Mouse (Mus musculus) cerebellum, postnatal 25 days (tissue): ENCODE results near the gene Tnfrsf4.

Source experiments
- DNase-seq, 2 experiments: peaks; one replicate each; pipeline ENCODE4 v3.0.0; 2021; ENCODE audit warnings: mixed read lengths in 2 of 2

The Tnfrsf4 gene

DNA sequence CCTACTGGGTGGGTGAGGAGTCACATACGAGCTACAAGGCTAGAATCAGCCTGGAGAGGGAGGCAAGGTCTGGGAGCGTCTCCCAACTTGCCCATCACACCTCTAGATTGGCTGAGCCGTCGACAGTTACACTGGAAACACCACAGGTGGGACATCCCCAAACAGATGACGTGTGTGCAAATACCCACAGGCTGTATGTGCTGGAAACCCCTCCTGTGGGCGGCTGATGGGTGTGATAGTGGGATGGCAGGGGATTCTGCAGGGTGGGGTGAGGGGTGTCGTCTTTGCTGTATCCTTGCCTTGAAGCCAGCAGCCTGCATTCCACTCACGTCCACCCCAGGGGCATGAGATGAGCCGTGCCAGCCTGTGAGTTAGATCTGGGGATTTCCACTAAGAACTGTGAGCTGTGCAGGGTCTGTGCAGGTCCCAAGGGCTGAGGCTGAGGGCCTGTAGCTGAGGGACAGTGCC lies 17.0 kb downstream of the Tnfrsf4 start:
- peak; percentile 26 to 33 for DNase-seq

DNA sequence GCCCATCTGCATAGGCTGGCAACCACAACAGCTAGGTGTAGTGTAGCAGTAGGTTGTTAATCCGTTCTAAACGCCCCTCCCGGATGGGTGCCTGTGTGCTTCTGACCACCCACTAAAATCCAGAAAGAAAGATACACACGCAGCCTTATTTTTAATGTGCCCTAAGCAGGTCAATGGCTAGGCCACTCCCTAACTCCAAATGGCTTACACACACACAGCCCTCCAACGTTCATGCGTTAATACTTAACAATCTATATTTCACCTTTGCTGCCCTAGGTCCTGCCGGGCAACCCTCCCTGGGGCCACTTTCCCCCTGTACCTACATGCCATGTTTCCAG lies 17.6 kb downstream of the Tnfrsf4 start:
- DNase-seq = no peak

DNA sequence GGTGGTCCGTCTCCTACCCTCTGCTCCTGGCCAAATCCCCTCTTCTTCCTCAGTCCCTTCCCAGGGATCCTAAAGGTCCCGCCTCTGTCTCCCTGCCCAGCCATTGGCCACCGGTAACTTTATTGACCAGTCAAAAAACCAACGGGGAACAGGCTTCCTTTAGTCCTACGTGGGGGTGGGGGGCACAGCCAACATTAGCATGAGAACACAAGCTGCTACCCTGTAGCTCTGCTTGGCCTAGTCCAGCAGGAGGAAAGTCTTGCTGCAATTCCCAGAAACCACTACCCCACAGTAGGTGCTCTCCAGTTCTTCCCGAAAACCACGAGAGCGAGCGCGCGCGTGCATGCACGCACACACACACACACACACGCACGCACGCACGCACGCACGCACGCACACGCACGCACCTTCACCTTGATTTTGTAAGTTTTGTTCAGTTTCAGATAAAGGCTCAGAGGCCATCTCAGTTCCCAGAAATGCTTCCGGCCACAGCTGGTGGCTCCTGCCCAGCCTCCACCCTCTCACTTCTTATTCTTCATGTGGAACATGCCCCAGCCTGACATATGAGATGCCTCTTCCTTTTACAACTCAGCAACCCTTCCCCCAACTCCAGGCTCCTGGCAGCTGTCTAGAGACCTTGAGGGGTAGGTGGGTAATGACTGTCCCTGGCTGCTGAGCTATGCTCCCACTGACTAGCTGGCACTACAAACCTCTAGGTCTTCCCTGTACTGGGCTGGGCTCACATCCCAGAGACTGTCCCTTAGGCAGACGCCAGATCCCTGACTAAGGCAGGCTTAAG lies 18.1 kb downstream of the Tnfrsf4 start:
- DNase-seq = peak; percentile 89

DNA sequence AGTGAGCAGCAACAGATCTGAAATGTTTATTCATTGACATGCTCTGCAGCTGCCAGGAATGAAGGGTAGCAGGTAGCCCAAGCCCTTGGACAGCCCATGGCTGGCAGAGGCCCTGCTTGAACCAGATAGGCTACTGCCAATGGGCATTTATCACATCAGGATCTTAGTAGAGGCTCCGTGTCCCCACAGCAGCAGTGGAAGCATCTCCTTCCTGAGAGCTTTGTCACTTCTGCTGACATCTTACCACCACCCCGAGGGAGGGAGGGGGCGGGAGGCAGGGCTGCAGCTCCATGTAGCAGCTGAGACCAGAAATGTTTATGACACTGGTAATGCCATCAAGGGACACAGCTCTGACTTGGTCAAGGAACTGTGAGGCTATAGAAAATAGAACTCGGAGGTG lies 19.2 kb downstream of the Tnfrsf4 start:
- DNase-seq = no peak

DNA sequence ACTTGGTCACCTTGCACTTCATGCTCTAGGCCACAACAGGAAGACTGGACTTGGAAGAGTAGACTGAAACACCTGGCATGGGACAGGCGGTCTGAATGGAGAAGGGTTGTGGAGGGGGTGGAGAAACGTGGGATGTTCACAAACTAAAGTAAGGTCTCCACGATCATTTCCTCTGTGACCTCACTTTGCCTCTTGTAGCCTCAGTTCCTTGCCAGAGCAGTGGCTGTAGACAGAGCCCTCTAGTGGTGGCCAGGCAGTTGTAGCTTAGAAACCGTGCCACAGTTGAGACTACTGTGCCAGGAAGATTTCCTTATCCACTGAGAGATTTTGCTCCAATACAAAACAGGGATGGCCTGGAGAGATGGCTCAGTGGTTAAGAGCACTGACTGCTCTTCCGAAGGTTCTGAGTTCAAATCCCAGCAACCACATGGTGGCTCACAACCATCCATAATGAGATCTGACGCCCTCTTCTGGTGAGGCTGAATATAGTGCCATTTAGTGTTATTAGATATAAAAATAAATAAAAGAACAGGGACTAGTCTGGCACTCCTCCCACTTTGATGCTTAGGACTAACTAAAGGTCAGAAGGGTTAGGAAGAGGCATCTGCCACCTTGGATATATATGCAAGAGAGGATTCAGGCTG lies 20.0 kb downstream of the Tnfrsf4 start:
- DNase-seq = peak; percentile 42 to 68

DNA sequence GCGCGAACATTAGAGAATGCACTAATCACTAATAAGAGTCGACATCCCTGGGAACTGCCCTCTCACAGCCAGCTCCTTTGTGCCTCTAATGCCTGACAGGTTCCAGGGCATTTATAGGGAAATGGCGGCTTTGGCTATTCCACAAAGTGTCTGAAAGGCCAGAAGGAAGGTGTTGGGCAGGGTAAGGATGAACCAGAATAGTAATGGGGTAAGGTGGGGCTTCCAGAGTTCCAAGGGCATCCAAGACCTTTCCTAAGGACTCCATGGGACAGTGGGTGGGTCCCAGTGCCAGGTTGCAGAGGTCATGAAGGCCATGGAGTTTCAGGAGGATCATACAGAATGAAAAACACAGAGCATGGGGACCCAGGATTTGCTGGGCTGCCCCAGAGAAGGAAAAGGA lies 20.7 kb downstream of the Tnfrsf4 start:
- no peak for DNase-seq

DNA sequence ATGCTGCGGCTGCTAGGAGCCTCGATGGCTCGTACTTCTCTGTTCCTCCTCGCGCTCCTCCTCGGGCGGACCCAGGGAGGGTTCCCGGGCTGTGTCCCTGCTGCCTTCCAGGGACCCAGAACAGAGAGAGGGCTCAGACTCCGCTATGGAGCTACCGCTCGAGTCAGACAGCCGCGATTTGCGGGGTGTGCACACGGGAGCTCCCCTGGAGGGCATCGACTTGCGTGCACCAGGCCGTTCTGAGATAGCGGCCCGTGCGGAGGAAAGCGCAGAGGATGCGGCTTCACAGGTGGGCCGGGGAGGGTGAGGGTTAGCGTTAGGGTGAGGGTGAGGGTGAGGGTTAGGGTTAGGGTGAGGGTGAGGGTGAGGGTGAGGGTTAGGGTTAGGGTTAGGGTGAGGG lies 21.3 kb downstream of the Tnfrsf4 start:
- no peak for DNase-seq

DNA sequence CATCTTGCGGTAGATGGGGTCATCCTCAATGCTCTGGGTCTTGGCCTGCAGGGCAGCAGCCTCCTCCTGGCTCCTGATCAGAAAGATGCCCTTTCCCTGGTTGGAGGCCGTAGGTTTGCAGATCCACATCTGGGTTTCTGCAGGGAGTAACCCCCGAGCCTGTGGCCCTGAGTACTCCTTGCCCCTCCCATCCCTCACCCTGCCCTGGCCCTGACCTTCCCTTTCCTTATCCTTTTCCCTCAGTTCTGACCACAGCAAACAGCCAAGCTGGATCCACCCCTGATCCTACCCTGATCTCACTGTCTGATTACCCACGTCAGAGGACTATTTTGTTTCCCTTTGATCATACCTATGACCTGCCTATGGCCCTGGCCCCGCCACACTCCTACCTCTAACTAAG lies 31.1 kb downstream of the Tnfrsf4 start:
- DNase-seq = no peak

DNA sequence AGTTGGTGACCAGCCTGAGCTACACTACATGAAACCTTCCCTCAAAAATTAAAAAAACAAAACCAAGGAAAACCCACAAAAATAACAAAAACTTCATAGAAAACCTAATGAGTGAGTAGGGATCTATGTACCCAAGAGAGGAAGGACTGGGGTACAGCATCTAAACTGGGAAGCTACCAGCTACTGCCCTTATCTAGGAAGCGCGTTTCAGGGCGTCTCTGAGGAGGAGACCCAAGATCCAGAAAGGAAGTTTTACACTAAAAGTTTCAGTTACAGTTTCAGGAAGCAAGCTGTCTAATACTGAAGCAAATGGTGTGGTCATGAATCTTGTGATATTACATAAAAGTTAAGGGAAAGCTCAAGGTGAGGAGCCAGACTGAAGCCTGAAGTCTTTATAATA lies 36.1 kb downstream of the Tnfrsf4 start:
- no peak for DNase-seq

DNA sequence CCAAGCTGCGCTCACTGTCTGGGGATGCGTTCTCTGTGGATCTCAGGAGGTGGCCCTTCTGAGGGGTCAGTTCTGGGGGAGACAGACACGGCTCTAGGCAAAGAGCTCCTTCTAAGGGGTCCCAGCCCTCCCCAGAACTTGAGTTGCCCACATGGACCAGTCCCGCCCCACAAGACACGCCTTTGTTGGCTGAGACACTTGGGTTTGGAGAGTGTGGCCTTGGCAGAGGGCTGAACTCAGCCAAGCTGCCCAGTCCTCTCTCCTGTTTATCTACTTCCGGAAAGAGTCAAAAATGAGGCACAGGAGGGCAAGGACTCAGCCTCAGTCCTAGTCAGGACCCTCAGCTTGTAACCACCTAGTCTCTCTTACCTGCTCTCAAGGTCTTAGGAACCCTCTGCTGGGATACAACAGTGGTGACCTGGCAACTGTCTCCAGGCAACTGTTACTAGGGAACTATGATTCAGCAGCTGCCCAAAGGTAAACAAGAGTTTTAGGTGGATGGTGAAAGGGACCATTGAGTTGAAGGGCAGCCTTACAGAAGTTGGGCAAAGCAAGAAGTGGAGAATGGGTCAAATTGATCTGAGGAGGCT lies 36.8 kb downstream of the Tnfrsf4 start:
- no peak for DNase-seq

DNA sequence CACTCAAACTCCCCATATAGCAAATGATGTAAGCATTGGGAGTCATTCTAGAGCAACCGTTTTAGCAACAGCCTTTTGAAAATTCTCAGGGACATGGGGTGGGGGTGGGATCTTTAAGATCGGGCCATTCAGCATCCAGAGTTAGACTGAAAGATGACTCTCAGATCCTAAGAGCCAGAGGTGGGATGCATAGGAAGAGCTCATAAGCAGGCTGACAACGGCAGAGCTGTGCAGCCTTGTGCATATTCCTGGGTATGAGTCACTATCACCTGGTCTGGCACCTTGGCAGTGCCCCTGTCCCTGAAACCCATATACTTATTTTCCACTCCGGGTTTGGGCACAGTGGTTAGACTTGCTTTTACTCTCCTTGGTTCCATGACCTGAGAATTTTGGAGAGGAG lies 39.5 kb downstream of the Tnfrsf4 start:
- DNase-seq = no peak

DNA sequence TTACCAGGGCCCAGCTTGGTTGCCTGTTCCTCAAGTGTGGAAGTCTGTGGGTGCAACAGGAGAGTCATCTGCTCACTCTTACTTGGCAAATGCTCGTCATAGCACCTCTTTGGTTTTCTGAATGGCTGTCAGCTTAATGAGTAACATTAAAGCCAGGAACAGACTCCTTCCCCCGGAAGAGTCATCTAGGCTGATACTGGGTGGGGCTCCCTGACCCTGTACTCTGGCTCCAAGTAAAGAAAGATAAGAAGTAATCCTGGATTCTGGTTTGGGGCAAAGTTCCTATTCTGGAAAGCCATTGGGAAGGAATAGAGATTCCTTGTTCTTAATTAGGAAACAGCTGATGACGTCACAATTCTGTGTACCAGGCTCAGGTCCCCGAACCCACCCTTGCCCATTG lies 40.5 kb downstream of the Tnfrsf4 start:
- no peak for DNase-seq

DNA sequence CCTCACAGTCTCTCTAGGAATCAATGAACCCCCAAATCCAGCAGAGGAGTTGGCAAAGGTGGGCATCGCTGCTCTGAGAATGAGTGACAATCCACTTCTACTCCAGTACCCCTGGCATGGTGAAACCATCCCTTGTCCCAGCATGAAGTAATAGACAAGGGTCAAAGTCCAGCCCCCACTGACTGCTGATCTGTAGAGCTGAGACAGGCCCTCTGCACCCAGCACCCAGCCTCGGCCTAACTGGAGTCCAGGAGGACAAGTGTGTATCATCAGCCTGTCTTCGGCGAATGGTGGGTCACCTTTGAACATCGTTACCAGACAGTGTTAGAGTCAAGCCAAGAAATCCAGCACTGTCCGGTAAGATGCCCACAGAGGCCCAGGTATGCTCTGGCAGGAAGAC lies 41.0 kb downstream of the Tnfrsf4 start:
- DNase-seq = no peak

DNA sequence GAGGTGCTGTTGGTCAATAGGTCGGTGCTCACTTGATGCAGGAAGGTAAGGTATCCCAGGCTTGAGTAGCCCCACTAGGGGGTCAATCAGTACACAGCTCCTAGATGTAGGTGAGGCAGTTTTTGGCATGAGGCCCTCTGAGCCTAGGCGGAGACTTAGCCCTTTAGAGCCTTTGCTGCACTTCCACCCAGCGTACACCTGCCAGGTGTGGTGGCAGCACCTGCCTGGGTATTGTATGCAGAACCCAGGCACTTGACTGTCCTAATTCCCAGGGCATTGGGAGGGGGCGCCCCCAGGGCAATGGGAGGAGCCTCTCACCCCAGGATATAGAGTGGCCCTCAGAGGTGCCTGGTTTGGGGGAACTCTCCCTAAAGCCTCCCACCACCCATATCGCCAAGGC lies 41.5 kb downstream of the Tnfrsf4 start:
- DNase-seq = no peak

DNA sequence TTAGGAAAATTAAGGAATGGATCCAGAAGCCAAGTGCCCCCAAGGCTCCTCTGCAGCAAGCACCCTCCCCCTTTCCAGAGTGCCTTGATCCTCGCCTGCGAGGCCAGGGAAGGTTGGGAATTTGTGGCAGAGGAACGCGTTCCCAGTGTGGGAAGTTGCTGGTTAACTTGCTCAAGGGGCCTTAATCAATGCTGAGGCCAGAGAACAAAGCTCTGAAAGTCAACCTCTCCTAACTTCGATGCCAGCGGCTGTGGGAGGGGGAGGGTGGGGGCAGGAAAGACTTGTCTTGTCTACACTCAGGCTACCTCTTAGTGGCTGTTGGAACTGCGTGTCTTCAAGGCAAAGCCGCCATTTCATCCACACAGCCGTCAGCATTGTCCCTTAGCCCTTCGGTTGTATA lies 44.1 kb downstream of the Tnfrsf4 start:
- DNase-seq = no peak

DNA sequence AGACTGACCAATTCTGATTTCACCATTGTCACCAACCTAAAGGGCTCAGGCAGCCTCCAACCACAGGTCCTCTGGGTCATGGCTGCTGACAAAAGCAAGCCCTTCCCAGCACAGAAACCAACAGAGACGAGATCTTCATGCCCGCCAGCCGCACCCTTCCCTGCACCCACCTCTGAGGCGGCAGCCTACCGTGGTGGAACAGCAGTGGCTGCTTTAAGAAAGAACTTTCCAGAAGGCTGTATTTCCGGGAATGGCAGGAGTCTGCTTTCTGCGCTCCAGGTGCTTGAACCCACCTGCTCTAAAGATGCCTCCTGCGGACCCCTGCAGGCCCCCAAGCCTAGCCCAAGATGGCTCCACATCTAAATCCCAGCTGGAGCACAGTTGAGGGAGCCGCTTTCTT lies 45.2 kb downstream of the Tnfrsf4 start:
- DNase-seq = no peak

DNA sequence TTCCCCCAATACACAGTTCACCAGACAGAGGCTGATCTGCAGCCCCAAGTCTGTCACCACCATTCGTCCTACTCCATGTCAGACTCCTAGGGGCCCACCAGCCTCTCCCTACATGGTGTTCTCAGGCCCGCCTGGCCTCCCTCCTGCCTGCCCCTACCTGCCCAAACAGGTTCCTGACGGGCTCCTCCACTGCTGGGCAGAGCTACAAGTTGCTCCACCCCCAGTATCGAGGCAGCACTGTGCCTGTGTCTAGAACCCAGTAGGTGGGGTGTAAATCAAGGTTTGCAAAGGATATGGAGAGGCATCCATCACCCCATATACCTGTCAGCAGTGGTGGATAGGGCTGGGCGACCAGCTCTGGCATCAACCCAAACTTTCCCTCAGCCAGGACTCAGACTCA lies 45.6 kb downstream of the Tnfrsf4 start, which contains the start of gene Ttll10:
TSS of gene Ttll10 (minus strand) at position 154 of the 400 bp plus-strand sequence.
- no peak for DNase-seq

DNA sequence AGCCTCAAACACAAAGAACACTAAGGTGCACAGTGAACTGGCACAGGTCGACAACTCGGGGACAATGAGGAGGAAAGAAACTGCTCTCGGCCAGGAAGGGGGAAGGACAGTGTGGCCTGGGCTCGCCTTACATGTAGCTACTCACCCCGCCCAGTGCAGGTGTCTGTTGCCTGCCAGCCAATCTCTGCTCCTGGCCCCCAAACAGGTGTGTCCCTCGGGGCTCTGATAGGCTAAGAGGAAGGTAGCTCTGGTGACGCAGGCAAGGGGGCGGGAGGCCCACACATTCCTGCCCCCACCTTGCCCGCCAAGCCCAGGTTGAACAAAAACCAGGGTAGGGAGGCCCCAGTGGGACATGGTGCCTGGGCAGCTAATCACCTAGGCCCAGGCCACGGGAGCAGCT lies 46.1 kb downstream of the Tnfrsf4 start:
- DNase-seq = no peak

DNA sequence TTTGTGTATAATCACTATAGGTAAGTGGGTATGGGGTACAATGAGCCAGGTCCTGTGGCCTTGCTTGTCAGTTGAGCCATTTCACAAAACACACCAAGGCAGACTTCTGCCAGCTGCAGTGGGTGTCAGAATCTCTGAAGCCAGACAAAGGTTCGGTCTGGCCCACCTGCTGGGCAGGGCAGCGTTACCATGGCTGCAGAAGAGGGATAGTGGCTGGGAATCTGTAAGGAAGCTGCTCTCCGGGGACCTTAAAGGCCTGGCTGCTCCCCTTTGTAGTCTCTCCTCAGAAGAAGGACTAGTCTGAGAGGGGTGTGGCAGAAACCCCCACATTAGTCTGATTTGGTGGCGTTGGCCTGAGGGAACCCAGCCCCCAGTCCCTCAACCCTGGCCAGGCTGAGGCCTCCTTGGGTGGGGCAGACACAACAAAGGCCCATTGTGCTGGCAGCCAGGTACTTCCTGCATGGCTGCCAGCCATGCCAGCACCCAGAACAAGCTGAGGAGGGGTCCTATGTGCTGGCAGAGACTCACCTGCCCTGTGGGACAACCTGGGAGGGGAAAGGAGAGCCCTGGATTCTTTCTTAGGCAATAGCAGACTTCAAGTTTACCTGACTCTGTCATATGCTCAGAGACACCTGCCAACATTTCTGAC lies 50.3 kb downstream of the Tnfrsf4 start:
- no peak for DNase-seq

DNA sequence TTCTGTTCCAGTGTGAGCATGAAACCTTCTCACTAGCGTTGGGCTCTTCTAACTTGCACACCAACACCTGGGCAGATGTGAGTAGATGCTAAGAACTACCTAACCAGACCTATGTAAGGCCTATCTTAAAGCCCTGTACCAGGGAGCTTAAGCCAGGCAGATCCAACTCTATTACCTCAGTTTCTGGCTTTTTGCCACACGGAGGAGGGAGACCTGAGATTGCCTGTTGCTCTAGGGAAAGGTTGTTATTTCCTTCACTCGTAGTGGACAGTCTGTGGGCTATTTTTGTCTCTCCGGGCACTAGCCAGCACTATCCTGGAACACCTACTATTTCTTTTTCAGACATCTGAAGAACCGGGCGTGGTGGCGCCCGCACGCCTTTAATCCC lies 50.9 kb downstream of the Tnfrsf4 start:
- no peak for DNase-seq

DNA sequence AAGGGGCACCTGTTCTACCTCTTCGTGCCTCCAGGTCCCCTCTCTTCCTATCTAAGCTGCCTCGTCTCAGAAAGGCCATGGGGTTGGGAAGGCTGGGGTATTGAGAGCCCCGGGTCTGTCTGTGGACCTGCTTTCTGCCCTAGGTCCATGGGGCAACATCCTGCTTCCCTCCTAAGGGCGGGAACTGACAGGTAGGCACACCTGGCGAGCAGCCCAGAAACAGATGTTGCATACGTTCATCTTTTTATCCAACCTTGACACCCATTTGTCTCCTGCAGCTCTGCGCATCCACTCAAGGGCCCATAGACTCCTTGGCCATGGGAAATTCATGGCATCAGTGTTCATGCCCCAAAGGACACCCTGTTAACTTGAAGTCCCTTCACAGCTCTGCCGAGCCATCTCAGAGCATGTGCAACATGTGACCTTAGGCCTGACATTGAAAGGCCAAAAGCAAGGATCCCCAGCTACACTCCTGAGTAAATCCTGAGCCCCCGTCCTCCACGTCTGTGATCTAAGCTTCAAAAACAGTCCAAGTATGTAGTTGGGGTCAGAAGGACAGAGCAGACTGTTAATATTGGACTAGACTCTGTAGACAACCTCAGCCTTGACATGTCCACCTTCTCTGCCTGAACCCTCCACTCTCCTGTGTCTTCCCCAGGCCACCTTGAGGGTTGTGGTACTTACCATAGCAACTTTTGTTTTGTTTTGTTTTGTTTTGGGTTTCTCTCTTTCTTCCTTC lies 51.7 kb downstream of the Tnfrsf4 start:
- no peak for DNase-seq
